Mouse (Mus musculus) heart, postnatal 10 days (tissue): ENCODE measurements at regions not wholly inside any gene's neighbourhood (a gene's known extent, or its start where the extent isn't known, plus 50 kb on each side); places are given as distances from the start of the nearest gene placed in this dataset.

Experiments
- DNase-seq, 2 experiments: peaks; one replicate each; pipeline ENCODE4 v3.0.0; 2021
- intact Hi-C: fragments of 180-260 bp; cut with DNase I; formaldehyde crosslinking; loops from one replicate; pipeline ENCODE4 v1.15.1; 2025

DNA sequence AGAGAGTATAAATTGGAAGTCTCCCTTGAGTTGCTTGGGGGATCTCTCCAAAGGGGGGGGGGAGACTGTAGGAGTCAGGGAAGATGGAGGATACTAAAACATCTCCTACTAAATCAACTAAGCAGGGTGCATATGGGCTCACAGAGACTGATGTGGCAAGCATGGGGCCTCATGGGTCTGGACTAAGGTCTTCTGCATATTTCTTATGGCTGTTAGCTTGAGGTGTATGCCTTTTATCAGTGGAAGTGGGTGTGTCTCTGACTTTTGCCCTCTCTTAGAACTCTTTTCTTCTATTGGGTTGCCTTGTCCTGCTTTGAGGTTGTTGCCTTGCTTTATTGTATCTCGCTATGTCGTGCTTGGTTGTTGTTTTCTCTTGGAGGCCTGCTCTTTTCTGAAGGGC is 150.1 kb upstream of the Sel1l start:
- DNase-seq, result no peak
- intact Hi-C loops, result no loop called here

- intact Hi-C loops, result no loop called here
- DNase-seq, result no peak
These were observed 148.4 kb upstream of the Sel1l start for GRCm38 (mm10) chr12:91997404-91997803.

- intact Hi-C loops, result no loop called here
- DNase-seq, result no peak
These were observed 146.6 kb upstream of the Sel1l start for GRCm38 (mm10) chr12:91995545-91995944.

- intact Hi-C loops, result no loop called here
These were observed 137.5 kb upstream of the Sel1l start for GRCm38 (mm10) chr12:91986448-91986847.

GRCm38 (mm10) chr12:91980321-91980720 is 131.4 kb upstream of the Sel1l start:
- intact Hi-C loops, result no loop called here
- no peak for DNase-seq

More at GRCm38 (mm10) chr12:91986448-91986847, 137.5 kb upstream of the Sel1l start:
- no peak for DNase-seq

- DNase-seq, result no peak
- intact Hi-C loops, result no loop called here
These were observed 122.1 kb upstream of the Sel1l start for GRCm38 (mm10) chr12:91971045-91971444.

- DNase-seq, result peak; percentile 2
These were observed 117.0 kb upstream of the Sel1l start for GRCm38 (mm10) chr12:91965937-91966336.

DNA sequence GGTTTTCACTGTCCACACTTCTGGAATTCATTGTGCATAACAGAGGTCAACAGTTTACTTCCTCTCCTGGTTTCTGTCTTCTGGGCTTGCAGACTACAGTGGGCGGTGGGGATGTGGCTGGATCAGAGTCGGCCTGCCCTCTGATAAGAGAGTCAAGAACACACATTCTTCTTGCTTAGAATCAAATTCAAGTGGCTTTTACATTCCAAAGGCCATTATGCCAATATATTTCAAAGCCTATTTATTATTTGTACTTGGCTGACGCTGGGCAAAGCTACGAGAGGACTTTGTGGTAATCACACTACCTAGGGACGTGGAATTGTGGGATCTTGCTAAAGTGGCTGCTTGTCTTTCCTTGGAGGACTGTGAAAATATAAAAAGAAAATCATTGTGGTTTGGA is 114.3 kb upstream of the Sel1l start:
- DNase-seq, result no peak
- intact Hi-C loops, result no loop called here

More at GRCm38 (mm10) chr12:91965937-91966336, 117.0 kb upstream of the Sel1l start:
- intact Hi-C loops, result no loop called here

GRCm38 (mm10) chr12:91958086-91958485 is 109.1 kb upstream of the Sel1l start:
- intact Hi-C loops, result no loop called here
- no peak for DNase-seq

- DNase-seq, result no peak
- intact Hi-C loops, result no loop called here
These were observed 107.5 kb upstream of the Sel1l start for GRCm38 (mm10) chr12:91956411-91956810.

GRCm38 (mm10) chr12:91948602-91949167 is 99.7 kb upstream of the Sel1l start:
- no peak for DNase-seq
- intact Hi-C loops, result loop anchor here (1.0 kb wide), 1 partner anchor 18 kb away; no protein-coding TSS in a partner anchor

GRCm38 (mm10) chr12:91947998-91948397 is 99.0 kb upstream of the Sel1l start:
- no peak for DNase-seq
- intact Hi-C loops, result loop anchor here (1.0 kb wide), 1 partner anchor 18 kb away; no protein-coding TSS in a partner anchor

GRCm38 (mm10) chr12:91946541-91946940 is 97.6 kb upstream of the Sel1l start:
- DNase-seq, result no peak
- intact Hi-C loops, result no loop called here

DNA sequence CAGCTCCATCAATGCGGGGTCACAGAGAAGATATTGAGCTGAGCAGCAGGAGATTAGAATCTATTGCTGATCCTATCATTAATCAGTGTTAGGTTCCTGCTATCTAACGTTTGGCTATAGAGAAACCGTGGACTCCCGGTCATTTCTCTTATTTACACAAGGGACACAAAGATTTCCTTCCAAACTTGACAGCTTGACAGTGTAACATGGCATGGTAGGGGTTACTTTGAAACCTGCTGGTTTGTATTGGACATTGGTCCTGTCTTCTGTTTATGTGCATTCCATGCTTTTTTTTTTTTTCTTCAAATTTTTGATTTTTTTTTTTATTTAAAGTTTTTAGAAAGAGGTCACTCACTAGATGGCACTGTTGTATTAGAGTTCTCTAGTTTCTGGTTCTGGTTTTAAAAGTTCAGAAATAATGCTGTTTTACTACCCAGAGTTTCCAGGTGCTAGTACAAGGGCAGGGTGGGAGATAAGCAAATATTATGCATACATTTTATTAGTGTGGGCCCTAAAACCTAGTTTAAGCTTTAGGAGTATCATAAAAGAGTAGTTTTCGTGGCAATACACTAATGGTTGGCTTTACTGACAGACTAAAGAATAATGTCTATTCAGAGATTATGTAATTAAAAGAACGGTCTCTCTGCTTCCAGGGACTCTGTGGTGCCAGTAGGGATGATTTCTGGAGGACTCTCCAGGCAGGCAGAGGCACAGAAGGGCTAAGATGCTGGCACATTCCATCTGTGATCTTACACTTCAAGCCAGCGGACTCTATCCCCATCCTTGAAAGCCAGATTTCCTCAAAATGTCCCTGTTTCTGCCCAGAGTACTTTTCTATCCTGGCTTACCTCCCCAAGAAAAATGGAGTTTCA is 83.8 kb upstream of the Sel1l start:
- DNase-seq, result peak in 1 of 2 experiments; percentile 1
- intact Hi-C loops, result no loop called here

DNA sequence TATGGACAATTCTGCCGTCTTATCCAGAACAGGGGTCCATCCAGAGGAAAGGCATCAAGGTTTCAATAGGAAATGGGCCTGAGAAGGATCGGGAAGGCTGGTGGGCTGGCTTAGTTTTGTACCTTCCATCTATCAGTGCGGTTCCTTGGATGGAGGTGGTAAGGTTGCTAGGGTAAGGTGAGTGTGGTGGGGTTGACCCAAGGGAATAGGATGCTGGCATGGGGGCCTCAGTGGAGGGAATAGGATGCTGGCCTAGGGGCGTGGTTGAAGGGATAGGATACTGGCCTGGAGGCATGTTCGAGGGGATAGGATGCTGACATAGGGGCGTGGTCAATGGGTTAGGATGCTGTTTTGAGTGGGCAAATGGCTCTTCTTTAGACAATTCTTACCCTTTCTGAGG is 82.6 kb upstream of the Sel1l start:
- intact Hi-C loops, result no loop called here
- DNase-seq, result no peak

GRCm38 (mm10) chr12:91929386-91930054 is 80.6 kb upstream of the Sel1l start:
- intact Hi-C loops, result loop anchor here (1.0 kb wide), 1 partner anchor 19 kb away; no protein-coding TSS in a partner anchor
- no peak for DNase-seq

- intact Hi-C loops, result no loop called here
- no peak for DNase-seq
These were observed 78.6 kb upstream of the Sel1l start for GRCm38 (mm10) chr12:91927576-91927975.

DNA sequence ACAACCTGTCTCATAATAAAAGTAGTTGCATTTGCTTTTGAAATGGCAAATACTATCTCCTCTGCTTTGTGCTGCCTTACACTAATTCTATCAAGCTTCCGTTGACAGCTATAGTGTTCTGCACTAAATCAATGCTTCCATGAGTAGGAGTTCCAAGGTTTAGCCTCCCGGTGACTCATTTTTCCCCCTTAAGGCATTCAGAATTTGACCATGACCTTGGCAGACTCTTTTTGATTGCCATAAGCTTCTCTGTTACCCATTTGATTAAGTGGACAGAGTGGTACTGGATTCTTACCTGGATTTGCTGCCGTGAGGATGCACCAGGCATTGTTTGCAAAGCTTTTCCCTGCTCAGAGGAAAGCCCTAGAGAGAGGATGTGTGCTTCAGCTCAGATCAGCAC is 66.5 kb upstream of the Sel1l start:
- no peak for DNase-seq
- intact Hi-C loops, result no loop called here

DNA sequence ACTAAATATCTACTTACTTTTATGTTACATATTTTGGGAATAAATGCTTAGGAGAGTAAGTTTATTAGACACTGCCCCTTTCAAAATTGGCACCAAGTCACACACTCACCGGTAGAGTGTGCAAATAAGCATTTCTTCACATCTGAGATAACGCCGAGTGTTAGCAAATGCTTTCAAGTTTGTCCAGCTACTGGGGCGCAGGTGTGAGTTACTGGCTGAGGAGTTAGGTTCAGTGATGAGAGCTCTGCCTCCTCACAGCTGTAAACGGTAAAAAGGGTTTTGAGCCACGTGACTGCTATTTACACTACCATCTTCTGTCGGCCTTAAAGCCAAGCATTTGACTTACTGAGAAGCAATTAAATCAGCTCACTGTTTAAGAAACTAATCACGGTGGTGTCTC is 61.6 kb upstream of the Sel1l start:
- intact Hi-C loops, result no loop called here
- no peak for DNase-seq
